Mouse (Mus musculus): ENCODE results near the gene Fbxo41. TPM values are rescaled to one million over a fixed set of nuclear protein-coding genes. Genes with fewer than 3 reads are reported as not detected.

Fbxo41 gene
- 0.10 and 0.16 TPM in 2 replicates for polyA plus RNA-seq (2015; fragmentation: Nextera tagmentation; extraction: Ambion mirVana)

GRCm38 (mm10) chr6:85502911-85503250, at the start of gene Fbxo41:
Fbxo41 (minus strand) TSS chr6:85502994.
- TF ChIP-seq EP300 (optimal IDR thresholded peaks at IDR 0.05) (no peak), CTCF (IDR thresholded peaks at IDR 0.05; ENCODE audit: low read depth) (no peak)
- Histone ChIP-seq H3K9ac (ENCODE audit: low read length) (peak within 1 kb of the TSS; percentile 51; the same call in 1 of the 2 replicates), H3K36me3 (ENCODE audit: control insufficient read depth, insufficient read depth, low read length) (no peaks in the 10 kb centered on the region), H3K4me3 (ENCODE audit: low read depth, low read length) (peak within 1 kb of the TSS; percentile 54), H3K27me3 (ENCODE audit: control insufficient read depth, insufficient read depth, low read length) (no peaks in the 10 kb centered on the region), H3K4me2 (replicated peaks; ENCODE audit: low read depth) (peak within 1 kb of the TSS; percentile 96), H3K9me3 (ENCODE audit: control insufficient read depth, low read length) (no peaks in the 10 kb centered on the region), H3K27ac (replicated peaks) (no peak within 1 kb of the TSS), H3K4me1 (replicated peaks; ENCODE audit: control insufficient read depth, insufficient read depth) (peaks cover 4% of the 10 kb centered on the region; the same call in 1 of the 2 replicates)
- 2% methylated on average over 9 of the region's 22 CpGs for WGBS
- ATAC-seq (ENCODE audit: low FRiP score, low TSS enrichment) (peak; percentile 53), DNase-seq (ENCODE audit: low spot score) (peak; percentile 63)

- Histone ChIP-seq H3K4me3 (ENCODE audit: low read depth, low read length) (no peak overlapping the region), H3K27ac (replicated peaks) (no peak overlapping the region), H3K36me3 (ENCODE audit: control insufficient read depth, insufficient read depth, low read length) (no peaks in the 10 kb centered on the region), H3K27me3 (ENCODE audit: control insufficient read depth, insufficient read depth, low read length) (no peaks in the 10 kb centered on the region), H3K9ac (ENCODE audit: low read length) (no peak overlapping the region), H3K4me1 (replicated peaks; ENCODE audit: control insufficient read depth, insufficient read depth) (no peaks in the 10 kb centered on the region), H3K9me3 (ENCODE audit: control insufficient read depth, low read length) (no peaks in the 10 kb centered on the region), H3K4me2 (replicated peaks; ENCODE audit: low read depth) (no peak overlapping the region)
- ATAC-seq (ENCODE audit: low FRiP score, low TSS enrichment) (no peak), DNase-seq (ENCODE audit: low spot score) (no peak)
- 82% methylated on average over 5 of the region's 5 CpGs for WGBS
- TF ChIP-seq EP300 (optimal IDR thresholded peaks at IDR 0.05) (no peak), CTCF (IDR thresholded peaks at IDR 0.05; ENCODE audit: low read depth) (no peak)
Measured at GRCm38 (mm10) chr6:85547642-85548041, 44.8 kb upstream of the Fbxo41 start.

- TF ChIP-seq EP300 (optimal IDR thresholded peaks at IDR 0.05) (no peak), CTCF (IDR thresholded peaks at IDR 0.05; ENCODE audit: low read depth) (no peak)
- ATAC-seq (ENCODE audit: low FRiP score, low TSS enrichment) (no peak), DNase-seq (ENCODE audit: low spot score) (no peak)
- no peaks in the 10 kb centered on the region for H3K9me3 ChIP-seq (ENCODE audit: control insufficient read depth, low read length)
- H3K9ac ChIP-seq (ENCODE audit: low read length), result no peak overlapping the region
- no peak overlapping the region for H3K4me3 ChIP-seq (ENCODE audit: low read depth, low read length)
- H3K27ac ChIP-seq (replicated peaks), result no peak overlapping the region
- no peaks in the 10 kb centered on the region for H3K27me3 ChIP-seq (ENCODE audit: control insufficient read depth, insufficient read depth, low read length)
- H3K4me2 ChIP-seq (replicated peaks; ENCODE audit: low read depth), result no peak overlapping the region
- WGBS, result 82% methylated on average over 13 of the region's 13 CpGs
- H3K4me1 ChIP-seq (replicated peaks; ENCODE audit: control insufficient read depth, insufficient read depth), result no peaks in the 10 kb centered on the region
- H3K36me3 ChIP-seq (ENCODE audit: control insufficient read depth, insufficient read depth, low read length), result no peaks in the 10 kb centered on the region
Measured at GRCm38 (mm10) chr6:85544251-85544881, 41.6 kb upstream of the Fbxo41 start.

GRCm38 (mm10) chr6:85543351-85544175, 40.8 kb upstream of the Fbxo41 start:
- Histone ChIP-seq H3K36me3 (ENCODE audit: control insufficient read depth, insufficient read depth, low read length) (no peaks in the 10 kb centered on the region), H3K9ac (ENCODE audit: low read length) (no peak overlapping the region), H3K4me1 (replicated peaks; ENCODE audit: control insufficient read depth, insufficient read depth) (no peaks in the 10 kb centered on the region), H3K4me3 (ENCODE audit: low read depth, low read length) (no peak overlapping the region), H3K4me2 (replicated peaks; ENCODE audit: low read depth) (no peak overlapping the region), H3K27me3 (ENCODE audit: control insufficient read depth, insufficient read depth, low read length) (no peaks in the 10 kb centered on the region), H3K27ac (replicated peaks) (no peak overlapping the region), H3K9me3 (ENCODE audit: control insufficient read depth, low read length) (no peaks in the 10 kb centered on the region)
- 64% methylated on average over 10 of the region's 10 CpGs for WGBS
- ATAC-seq (ENCODE audit: low FRiP score, low TSS enrichment) (no peak), DNase-seq (ENCODE audit: low spot score) (no peak)
- TF ChIP-seq CTCF (IDR thresholded peaks at IDR 0.05; ENCODE audit: low read depth) (no peak), EP300 (optimal IDR thresholded peaks at IDR 0.05) (no peak)

GRCm38 (mm10) chr6:85522825-85523224, 20.0 kb upstream of the Fbxo41 start:
- H3K27me3 ChIP-seq (ENCODE audit: control insufficient read depth, insufficient read depth, low read length), result no peaks in the 10 kb centered on the region
- no peak for TF ChIP-seq EP300 (optimal IDR thresholded peaks at IDR 0.05)
- TF ChIP-seq CTCF (IDR thresholded peaks at IDR 0.05; ENCODE audit: low read depth), result no peak
- no peak overlapping the region for H3K27ac ChIP-seq (replicated peaks)
- no peaks in the 10 kb centered on the region for H3K36me3 ChIP-seq (ENCODE audit: control insufficient read depth, insufficient read depth, low read length)
- DNase-seq (ENCODE audit: low spot score) (no peak), ATAC-seq (ENCODE audit: low FRiP score, low TSS enrichment) (no peak)
- 62% methylated on average over 2 of the region's 2 CpGs for WGBS
- H3K4me2 ChIP-seq (replicated peaks; ENCODE audit: low read depth), result no peak overlapping the region
- H3K9ac ChIP-seq (ENCODE audit: low read length), result no peak overlapping the region
- H3K4me1 ChIP-seq (replicated peaks; ENCODE audit: control insufficient read depth, insufficient read depth), result no peaks in the 10 kb centered on the region
- H3K9me3 ChIP-seq (ENCODE audit: control insufficient read depth, low read length), result no peaks in the 10 kb centered on the region
- no peak overlapping the region for H3K4me3 ChIP-seq (ENCODE audit: low read depth, low read length)

GRCm38 (mm10) chr6:85522026-85522425, 19.2 kb upstream of the Fbxo41 start:
- TF ChIP-seq EP300 (optimal IDR thresholded peaks at IDR 0.05) (no peak), CTCF (IDR thresholded peaks at IDR 0.05; ENCODE audit: low read depth) (no peak)
- Histone ChIP-seq H3K9me3 (ENCODE audit: control insufficient read depth, low read length) (no peaks in the 10 kb centered on the region), H3K4me2 (replicated peaks; ENCODE audit: low read depth) (no peak overlapping the region), H3K27ac (replicated peaks) (no peak overlapping the region), H3K4me1 (replicated peaks; ENCODE audit: control insufficient read depth, insufficient read depth) (no peaks in the 10 kb centered on the region), H3K27me3 (ENCODE audit: control insufficient read depth, insufficient read depth, low read length) (no peaks in the 10 kb centered on the region), H3K36me3 (ENCODE audit: control insufficient read depth, insufficient read depth, low read length) (no peaks in the 10 kb centered on the region), H3K4me3 (ENCODE audit: low read depth, low read length) (no peak overlapping the region), H3K9ac (ENCODE audit: low read length) (no peak overlapping the region)
- no peak for DNase-seq (ENCODE audit: low spot score)
- no peak for ATAC-seq (ENCODE audit: low FRiP score, low TSS enrichment)
- 74% methylated on average over 5 of the region's 5 CpGs for WGBS

Data from stomach, postnatal 0 days (tissue).